Mouse (Mus musculus): ENCODE measurements around the gene Card19.

DNA sequence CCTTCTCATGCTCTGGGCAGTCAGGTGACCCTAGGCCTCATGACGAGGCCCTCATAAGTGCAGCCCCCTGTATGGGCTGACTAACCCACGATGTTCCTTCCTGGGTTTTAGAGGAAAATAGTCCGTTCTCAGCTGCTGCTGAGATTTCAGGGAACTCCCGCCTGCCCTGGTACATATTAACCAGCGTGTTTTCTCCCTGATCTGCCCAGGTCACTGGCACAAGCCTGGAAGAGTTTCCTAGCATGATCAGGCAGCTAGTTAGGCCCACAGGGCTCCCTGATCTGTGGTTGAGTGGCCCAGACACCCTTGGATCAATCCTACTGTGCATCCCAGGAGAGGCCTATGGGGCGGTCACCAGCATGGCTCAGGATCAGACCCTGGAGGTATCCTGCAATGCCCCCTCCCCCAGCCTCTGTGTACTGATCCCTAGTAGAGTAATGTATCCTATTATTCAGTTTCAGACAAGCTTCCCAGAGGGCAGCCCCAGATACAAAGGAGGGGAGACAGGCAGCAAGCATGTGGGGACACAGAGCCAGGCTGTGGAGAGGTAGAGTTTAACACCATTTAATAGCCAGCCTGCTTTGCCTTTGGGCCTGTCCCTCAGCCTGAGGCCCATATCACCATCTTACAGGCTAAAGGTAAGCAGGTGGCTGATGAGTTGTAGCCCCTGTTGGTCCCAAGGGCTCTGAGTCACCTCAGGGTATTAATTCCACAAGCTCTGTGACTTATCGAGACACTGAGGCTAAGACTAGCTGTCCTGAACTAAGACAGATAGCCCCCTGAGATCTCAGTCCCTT lies 24.8 kb downstream of the Card19 start:
- no peak for TF ChIP-seq POLR2A (IDR thresholded peaks at IDR 0.05; ENCODE audit: low read depth, low read length)
- no peak for TF ChIP-seq CTCF (IDR thresholded peaks at IDR 0.05; ENCODE audit: borderline replicate concordance, insufficient read depth, low read length)

Measured in embryonic fibroblast, embryonic 13.5 days (primary cell).